Mouse (Mus musculus): Measurements from ENCODE around the gene Ptprr. TPM values are rescaled to one million over a fixed set of nuclear protein-coding genes. Genes with fewer than 3 reads are reported as not detected.

Ptprr gene
- polyA plus RNA-seq, 1 experiment from 2014 or later: 0.16 TPM

- WGBS (ENCODE audit: insufficient replicate concordance): 27% methylated on average over 5 of the region's 5 CpGs
- Histone ChIP-seq H3K27ac (replicated peaks) (no peak overlapping the region), H3K36me3 (replicated peaks) (no peaks in the 10 kb centered on the region), H3K9ac (no peak overlapping the region), H3K4me2 (no peak overlapping the region), H3K9me3 (replicated peaks) (no peaks in the 10 kb centered on the region), H3K27me3 (no peaks in the 10 kb centered on the region), H3K4me3 (replicated peaks) (no peak overlapping the region), H3K4me1 (replicated peaks) (no peaks in the 10 kb centered on the region)
- no peak for ATAC-seq (ENCODE audit: insufficient read depth)
These were observed 217.3 kb downstream of the Ptprr start for GRCm38 (mm10) chr10:116235299-116235698.

- Histone ChIP-seq H3K27me3 (no peaks in the 10 kb centered on the region), H3K4me3 (replicated peaks) (no peak overlapping the region), H3K27ac (replicated peaks) (no peak overlapping the region), H3K4me1 (replicated peaks) (no peaks in the 10 kb centered on the region), H3K9ac (no peak overlapping the region), H3K36me3 (replicated peaks) (no peaks in the 10 kb centered on the region), H3K9me3 (replicated peaks) (no peaks in the 10 kb centered on the region), H3K4me2 (no peak overlapping the region)
- WGBS (ENCODE audit: insufficient replicate concordance): 40% methylated on average over 7 of the region's 7 CpGs
- no peak for ATAC-seq (ENCODE audit: insufficient read depth)
These were observed 224.2 kb downstream of the Ptprr start for GRCm38 (mm10) chr10:116242200-116242599.

GRCm38 (mm10) chr10:116243373-116243772 lies 225.4 kb downstream of the Ptprr start:
- Histone ChIP-seq H3K27ac (replicated peaks) (no peak overlapping the region), H3K9ac (no peak overlapping the region), H3K4me2 (no peak overlapping the region), H3K27me3 (no peaks in the 10 kb centered on the region), H3K4me3 (replicated peaks) (no peak overlapping the region), H3K4me1 (replicated peaks) (no peaks in the 10 kb centered on the region), H3K9me3 (replicated peaks) (no peaks in the 10 kb centered on the region), H3K36me3 (replicated peaks) (no peaks in the 10 kb centered on the region)
- 39% methylated on average over 7 of the region's 7 CpGs for WGBS (ENCODE audit: insufficient replicate concordance)
- ATAC-seq (ENCODE audit: insufficient read depth): no peak

- WGBS (ENCODE audit: insufficient replicate concordance): 35% methylated on average over 2 of the region's 2 CpGs
- no peaks in the 10 kb centered on the region for H3K4me1 ChIP-seq (replicated peaks)
- H3K36me3 ChIP-seq (replicated peaks): no peaks in the 10 kb centered on the region
- no peak overlapping the region for H3K27ac ChIP-seq (replicated peaks)
- H3K9ac ChIP-seq: no peak overlapping the region
- no peaks in the 10 kb centered on the region for H3K9me3 ChIP-seq (replicated peaks)
- H3K4me2 ChIP-seq: no peak overlapping the region
- no peak overlapping the region for H3K4me3 ChIP-seq (replicated peaks)
- no peak for ATAC-seq (ENCODE audit: insufficient read depth)
- H3K27me3 ChIP-seq: no peaks in the 10 kb centered on the region
These were observed 227.6 kb downstream of the Ptprr start for GRCm38 (mm10) chr10:116245632-116246031.

- no peaks in the 10 kb centered on the region for H3K36me3 ChIP-seq (replicated peaks)
- ATAC-seq (ENCODE audit: insufficient read depth): no peak
- no peak overlapping the region for H3K9ac ChIP-seq
- no peak overlapping the region for H3K4me3 ChIP-seq (replicated peaks)
- no peak overlapping the region for H3K4me2 ChIP-seq
- no peaks in the 10 kb centered on the region for H3K9me3 ChIP-seq (replicated peaks)
- WGBS (ENCODE audit: insufficient replicate concordance): 56% methylated on average over 7 of the region's 7 CpGs
- H3K27ac ChIP-seq (replicated peaks): no peak overlapping the region
- H3K4me1 ChIP-seq (replicated peaks): no peaks in the 10 kb centered on the region
- H3K27me3 ChIP-seq: no peaks in the 10 kb centered on the region
These were observed 234.7 kb downstream of the Ptprr start for GRCm38 (mm10) chr10:116252668-116253067.

GRCm38 (mm10) chr10:116253972-116254371 lies 236.0 kb downstream of the Ptprr start:
- H3K4me3 ChIP-seq (replicated peaks): no peak overlapping the region
- WGBS (ENCODE audit: insufficient replicate concordance): 16% methylated on average over 6 of the region's 6 CpGs
- H3K4me1 ChIP-seq (replicated peaks): no peaks in the 10 kb centered on the region
- no peak overlapping the region for H3K27ac ChIP-seq (replicated peaks)
- H3K27me3 ChIP-seq: no peaks in the 10 kb centered on the region
- H3K9ac ChIP-seq: no peak overlapping the region
- ATAC-seq (ENCODE audit: insufficient read depth): no peak
- no peaks in the 10 kb centered on the region for H3K36me3 ChIP-seq (replicated peaks)
- H3K9me3 ChIP-seq (replicated peaks): no peaks in the 10 kb centered on the region
- no peak overlapping the region for H3K4me2 ChIP-seq

GRCm38 (mm10) chr10:116259298-116259697 lies 241.3 kb downstream of the Ptprr start:
- Histone ChIP-seq H3K27me3 (no peaks in the 10 kb centered on the region), H3K4me2 (no peak overlapping the region), H3K36me3 (replicated peaks) (no peaks in the 10 kb centered on the region), H3K9me3 (replicated peaks) (no peaks in the 10 kb centered on the region), H3K27ac (replicated peaks) (no peak overlapping the region), H3K9ac (no peak overlapping the region), H3K4me3 (replicated peaks) (no peak overlapping the region), H3K4me1 (replicated peaks) (no peaks in the 10 kb centered on the region)
- WGBS (ENCODE audit: insufficient replicate concordance): 35% methylated on average over 4 of the region's 4 CpGs
- no peak for ATAC-seq (ENCODE audit: insufficient read depth)

GRCm38 (mm10) chr10:116260658-116261433 lies 242.8 kb downstream of the Ptprr start:
- H3K27me3 ChIP-seq: no peaks in the 10 kb centered on the region
- 33% methylated on average over 13 of the region's 13 CpGs for WGBS (ENCODE audit: insufficient replicate concordance)
- H3K36me3 ChIP-seq (replicated peaks): no peaks in the 10 kb centered on the region
- no peaks in the 10 kb centered on the region for H3K9me3 ChIP-seq (replicated peaks)
- no peak overlapping the region for H3K4me3 ChIP-seq (replicated peaks)
- H3K4me2 ChIP-seq: no peak overlapping the region
- no peak overlapping the region for H3K27ac ChIP-seq (replicated peaks)
- no peak overlapping the region for H3K9ac ChIP-seq
- H3K4me1 ChIP-seq (replicated peaks): no peaks in the 10 kb centered on the region
- peak; percentile 25; the same call in 1 of the 2 replicates for ATAC-seq (ENCODE audit: insufficient read depth)

GRCm38 (mm10) chr10:116261559-116261958 lies 243.5 kb downstream of the Ptprr start:
- no peak for ATAC-seq (ENCODE audit: insufficient read depth)
- Histone ChIP-seq H3K4me1 (replicated peaks) (no peaks in the 10 kb centered on the region), H3K9ac (no peak overlapping the region), H3K36me3 (replicated peaks) (no peaks in the 10 kb centered on the region), H3K4me2 (no peak overlapping the region), H3K9me3 (replicated peaks) (no peaks in the 10 kb centered on the region), H3K4me3 (replicated peaks) (no peak overlapping the region), H3K27ac (replicated peaks) (no peak overlapping the region), H3K27me3 (no peaks in the 10 kb centered on the region)
- WGBS (ENCODE audit: insufficient replicate concordance): 55% methylated on average over 5 of the region's 5 CpGs

- Histone ChIP-seq H3K4me3 (replicated peaks) (no peak overlapping the region), H3K4me2 (no peak overlapping the region), H3K27ac (replicated peaks) (no peak overlapping the region), H3K4me1 (replicated peaks) (0 out of 2 replicates have a peak, but pooled peaks cover 4% of the 10 kb centered on the region), H3K36me3 (replicated peaks) (no peaks in the 10 kb centered on the region), H3K9ac (no peak overlapping the region), H3K27me3 (no peaks in the 10 kb centered on the region), H3K9me3 (replicated peaks) (no peaks in the 10 kb centered on the region)
- no peak for ATAC-seq (ENCODE audit: insufficient read depth)
- 63% methylated on average over 11 of the region's 11 CpGs for WGBS (ENCODE audit: insufficient replicate concordance)
These were observed 246.5 kb downstream of the Ptprr start for GRCm38 (mm10) chr10:116264521-116264920.

GRCm38 (mm10) chr10:116266561-116267433 lies 248.8 kb downstream of the Ptprr start:
- no peak overlapping the region for H3K9ac ChIP-seq
- H3K27ac ChIP-seq (replicated peaks): no peak overlapping the region
- no peaks in the 10 kb centered on the region for H3K27me3 ChIP-seq
- H3K4me2 ChIP-seq: no peak overlapping the region
- peak; percentile 17; the same call in 1 of the 2 replicates for ATAC-seq (ENCODE audit: insufficient read depth)
- no peak overlapping the region for H3K4me3 ChIP-seq (replicated peaks)
- 0 out of 2 replicates have a peak, but pooled peaks cover 4% of the 10 kb centered on the region for H3K4me1 ChIP-seq (replicated peaks)
- H3K36me3 ChIP-seq (replicated peaks): no peaks in the 10 kb centered on the region
- 38% methylated on average over 15 of the region's 15 CpGs for WGBS (ENCODE audit: insufficient replicate concordance)
- no peaks in the 10 kb centered on the region for H3K9me3 ChIP-seq (replicated peaks)

All from liver, embryonic 15.5 days (tissue).